Mouse (Mus musculus) limb, embryonic 11.5 days (tissue): ENCODE measurements around the gene Rexo4. TPM values are rescaled to one million over a fixed set of nuclear protein-coding genes. Genes with fewer than 3 reads are reported as not detected.
A peak's percentile ranks its signal among the peaks of the same experiment; 100 is the strongest.

ENCODE experiments used
- ATAC-seq: fragments of 200-750 bp; cut with Nextera tagmentation; 2 replicates; pipeline ENCODE4 v1.8.0; 2017; ENCODE audit warnings: low read depth; ENCODE audit not compliant: insufficient number of reproducible peaks, low FRiP score, low TSS enrichment
- DNase-seq: peaks from one replicate; pipeline ENCODE4 v3.0.0-alpha.2; 2015; ENCODE audit warnings: low spot score
- H3K27ac ChIP-seq: fragments of 300-500 bp; sonication (generic); replicated peaks from 2 replicates; pipeline ENCODE4 v1.5.1; 2014; ENCODE audit warnings: low read depth, mild to moderate bottlenecking, low read length
- H3K27me3 ChIP-seq: fragments of 300-500 bp; sonication (generic); 2 replicates; pipeline ENCODE4 v1.6.1; 2014; ENCODE audit warnings: mild to moderate bottlenecking, low read length, mixed read lengths; ENCODE audit not compliant: control insufficient read depth, insufficient read depth
- H3K36me3 ChIP-seq: fragments of 300-500 bp; sonication (generic); 2 replicates; pipeline ENCODE4 v1.6.1; 2014; ENCODE audit warnings: mild to moderate bottlenecking, low read length, moderate library complexity, mixed read lengths; ENCODE audit not compliant: control insufficient read depth, insufficient read depth
- H3K4me1 ChIP-seq: fragments of 300-500 bp; sonication (generic); 2 replicates; pipeline ENCODE4 v1.6.1; 2014; ENCODE audit warnings: low read length, mixed read lengths; ENCODE audit not compliant: control insufficient read depth, insufficient read depth
- H3K4me2 ChIP-seq: fragments of 300-500 bp; sonication (generic); 2 replicates; pipeline ENCODE4 v1.6.1; 2014; ENCODE audit warnings: low read depth, mild to moderate bottlenecking, moderate library complexity; ENCODE audit not compliant: severe bottlenecking
- H3K4me3 ChIP-seq: fragments of 300-500 bp; sonication (generic); 2 replicates; pipeline ENCODE4 v1.5.1; 2014; ENCODE audit warnings: low read depth, low read length
- H3K9ac ChIP-seq: fragments of 300-500 bp; sonication (generic); 2 replicates; pipeline ENCODE4 v1.6.1; 2014; ENCODE audit warnings: mild to moderate bottlenecking, low read length
- H3K9me3 ChIP-seq: fragments of 300-500 bp; sonication (generic); 2 replicates; pipeline ENCODE4 v1.6.1; 2016; ENCODE audit warnings: low read length; ENCODE audit not compliant: control insufficient read depth
- WGBS: fragments of 180-500 bp; shearing (Covaris S2); extraction: QIAGEN DNeasy Blood & Tissue Kit; methylation state at CpG from one replicate; pipeline ENCODE4 v1.1.7; 2014; 5-methylcytosine and 5-hydroxymethylcytosine counted together
- polyA plus RNA-seq: library from polyadenylated mRNA; unstranded; fragments of >200 nt; fragmentation: Nextera tagmentation; extraction: Ambion mirVana; gene quantifications from 2 replicates; pipeline ENCODE4 v1.2.1, GENCODE M21; 2014

Rexo4 gene
- polyA plus RNA-seq, 1 experiment from 2014 or later: 66.3 TPM

- 80% methylated on average over 1 of the region's 1 CpGs for WGBS
- H3K4me2 ChIP-seq: no peak overlapping the region
These were observed 27.8 kb downstream of the Rexo4 start for GRCm38 (mm10) chr2:26936425-26936824.

DNA sequence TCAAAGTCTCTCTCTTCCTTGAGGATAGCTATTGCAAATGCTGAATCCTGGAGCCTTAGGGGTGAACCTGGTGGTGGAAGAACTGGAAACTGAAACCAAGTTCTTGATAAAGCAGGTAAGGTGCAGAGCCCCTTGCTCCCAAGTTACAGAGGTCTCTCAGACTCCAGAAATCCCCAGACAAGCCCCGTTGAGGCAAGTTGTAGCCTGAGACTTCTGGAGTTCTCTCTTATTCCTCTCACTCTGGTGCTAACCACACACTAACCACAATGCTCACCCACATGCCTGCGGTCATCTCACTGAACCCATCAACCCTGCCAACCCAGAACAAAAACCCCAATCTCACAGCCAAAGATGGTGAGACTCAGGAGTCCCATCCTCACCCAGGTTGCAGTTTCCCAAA, 28.9 kb downstream of the Rexo4 start:
- Histone ChIP-seq H3K4me3 (no peak overlapping the region), H3K27ac (no peak overlapping the region), H3K36me3 (peaks cover 6% of the 10 kb centered on the region; the same call in 1 of the 2 replicates), H3K9me3 (no peaks in the 10 kb centered on the region), H3K4me2 (no peak overlapping the region), H3K4me1 (peaks cover 7% of the 10 kb centered on the region; the same call in 1 of the 2 replicates), H3K27me3 (no peaks in the 10 kb centered on the region), H3K9ac (no peak overlapping the region)
- DNase-seq: no peak
- WGBS: 87% methylated on average over 2 of the region's 2 CpGs
- no peak for ATAC-seq

More at GRCm38 (mm10) chr2:26936425-26936824, 27.8 kb downstream of the Rexo4 start:
- Histone ChIP-seq H3K4me1 (peaks cover 5% of the 10 kb centered on the region; the same call in 1 of the 2 replicates), H3K9me3 (no peaks in the 10 kb centered on the region), H3K27ac (no peak overlapping the region), H3K9ac (no peak overlapping the region), H3K4me3 (no peak overlapping the region), H3K36me3 (no peaks in the 10 kb centered on the region; the same call in 1 of the 2 replicates), H3K27me3 (no peaks in the 10 kb centered on the region)
- no peak for ATAC-seq
- no peak for DNase-seq

- Histone ChIP-seq H3K4me2 (peak within 1 kb of the TSS; percentile 70), H3K4me1 (peaks cover 7% of the 10 kb centered on the region; the same call in 1 of the 2 replicates), H3K9me3 (no peaks in the 10 kb centered on the region), H3K4me3 (peak within 1 kb of the TSS; percentile 99), H3K27ac (peak within 1 kb of the TSS; percentile 79), H3K9ac (peak within 1 kb of the TSS; percentile 99), H3K36me3 (peaks cover 14% of the 10 kb centered on the region), H3K27me3 (no peaks in the 10 kb centered on the region)
- ATAC-seq (peak; percentile 94), DNase-seq (peak; percentile 95)
- WGBS: 1% methylated on average over 44 of the region's 70 CpGs
These were observed 30.7 kb downstream of the Rexo4 start, which contains the start of the genes Surf4 and Stkld1 for GRCm38 (mm10) chr2:26933304-26934055. Gene Surf4, minus strand, starts transcription at chr2:26933928. Gene Stkld1, plus strand, starts transcription at chr2:26934047.

- peak overlapping the region; percentile 79 for H3K27ac ChIP-seq
- no peaks in the 10 kb centered on the region for H3K27me3 ChIP-seq
- peaks cover 7% of the 10 kb centered on the region; the same call in 1 of the 2 replicates for H3K4me1 ChIP-seq
- H3K36me3 ChIP-seq: peaks cover 14% of the 10 kb centered on the region
- peak overlapping the region; percentile 70 for H3K4me2 ChIP-seq
- peak overlapping the region; percentile 99 for H3K9ac ChIP-seq
- WGBS: 2% methylated on average over 42 of the region's 49 CpGs
- H3K9me3 ChIP-seq: no peaks in the 10 kb centered on the region
- DNase-seq (peak; percentile 54), ATAC-seq (no peak; the same call in none of the 2 replicates)
- H3K4me3 ChIP-seq: peak overlapping the region; percentile 99
These were observed 31.5 kb downstream of the Rexo4 start for GRCm38 (mm10) chr2:26932473-26933303.

GRCm38 (mm10) chr2:26930390-26930789, 33.8 kb downstream of the Rexo4 start:
- H3K4me2 ChIP-seq: no peak overlapping the region
- no peak overlapping the region for H3K4me3 ChIP-seq
- H3K27me3 ChIP-seq: no peaks in the 10 kb centered on the region
- peaks cover 25% of the 10 kb centered on the region for H3K36me3 ChIP-seq
- H3K9me3 ChIP-seq: no peaks in the 10 kb centered on the region
- DNase-seq (peak; percentile 63), ATAC-seq (no peak)
- peaks cover 7% of the 10 kb centered on the region; the same call in 1 of the 2 replicates for H3K4me1 ChIP-seq
- 58% methylated on average over 1 of the region's 1 CpGs for WGBS
- no peak overlapping the region for H3K27ac ChIP-seq
- no peak overlapping the region for H3K9ac ChIP-seq

GRCm38 (mm10) chr2:26927745-26928476, 36.3 kb downstream of the Rexo4 start:
- H3K4me1 ChIP-seq: peaks cover 7% of the 10 kb centered on the region; the same call in 1 of the 2 replicates
- no peak overlapping the region for H3K27ac ChIP-seq
- no peak overlapping the region for H3K9ac ChIP-seq
- no peak for ATAC-seq
- 86% methylated on average over 6 of the region's 6 CpGs for WGBS
- H3K9me3 ChIP-seq: no peaks in the 10 kb centered on the region
- no peak overlapping the region for H3K4me3 ChIP-seq
- H3K27me3 ChIP-seq: no peaks in the 10 kb centered on the region
- no peak overlapping the region for H3K4me2 ChIP-seq
- H3K36me3 ChIP-seq: peaks cover 36% of the 10 kb centered on the region
- DNase-seq: no peak

GRCm38 (mm10) chr2:26921784-26922183, 42.4 kb downstream of the Rexo4 start:
- H3K9me3 ChIP-seq: no peaks in the 10 kb centered on the region
- no peak for ATAC-seq
- H3K36me3 ChIP-seq: peaks cover 53% of the 10 kb centered on the region
- H3K4me3 ChIP-seq: no peak overlapping the region
- WGBS: 81% methylated on average over 9 of the region's 9 CpGs
- H3K27ac ChIP-seq: no peak overlapping the region
- no peak overlapping the region for H3K9ac ChIP-seq
- H3K4me2 ChIP-seq: no peak overlapping the region
- no peaks in the 10 kb centered on the region for H3K27me3 ChIP-seq
- no peak for DNase-seq
- peaks cover 8% of the 10 kb centered on the region for H3K4me1 ChIP-seq
